10 mouse cellular contexts compared by ENCODE assay signal in genomic region chr4:136242065-136242703, GRCm38 (mm10). TPM values are rescaled to one million over a fixed set of nuclear protein-coding genes. Genes with fewer than 3 reads are reported as not detected.
DNase-seq lines count a peak whose midpoint lies in the region; ATAC-seq and TF ChIP-seq lines count a peak whose summit lies in the region.
"Had no signal": no experiment of that assay in that cellular context is flagged by ENCODE, and none has a peak within 500 bp of the region (broad histone marks: within the 10 kb centered on the region; RNA-seq: fewer than 3 reads in every experiment).

No protein-coding gene starts in this region.

- no peak for ATAC-seq in forebrain, postnatal 0 days
- no peak for ATAC-seq in midbrain, embryonic 14.5 days (ENCODE audit: low FRiP score, low TSS enrichment)
- no peak for ATAC-seq in midbrain, embryonic 11.5 days (ENCODE audit: low FRiP score)
- no peak for ATAC-seq in inflammation-experienced regulatory T-cells, adult 6 months

- TF ChIP-seq CTCF in forebrain, postnatal 0 days (IDR thresholded peaks at IDR 0.05; ENCODE audit: low read depth): peak; percentile 59
- peak; percentile 34; the same call in 1 of the 2 replicates for TF ChIP-seq CTCF in embryonic fibroblast, embryonic 13.5 days (IDR thresholded peaks at IDR 0.05; ENCODE audit: borderline replicate concordance, insufficient read depth, low read length)

- no peaks in the 10 kb centered on the region for H3K4me1 ChIP-seq in forebrain, postnatal 0 days (ENCODE audit: insufficient read depth)
- H3K4me1 ChIP-seq in forebrain, embryonic 10.5 days: peaks cover 47% of the 10 kb centered on the region
- H3K4me1 ChIP-seq in midbrain, embryonic 14.5 days (ENCODE audit: control insufficient read depth, insufficient read depth, low read length): no peaks in the 10 kb centered on the region
- H3K4me1 ChIP-seq in midbrain, embryonic 11.5 days (ENCODE audit: control insufficient read depth, insufficient read depth, low read length): peaks cover 20% of the 10 kb centered on the region
- H3K4me1 ChIP-seq in embryonic fibroblast, embryonic 13.5 days (ENCODE audit: control insufficient read depth, insufficient read depth, low read length): no peaks in the 10 kb centered on the region

- DNase-seq in forebrain, postnatal 0 days: no peak
- no peak for DNase-seq in forebrain, embryonic 10.5 days (ENCODE audit: extremely low spot score, low spot score)
- DNase-seq in midbrain, embryonic 14.5 days: peak; percentile 46
- DNase-seq in midbrain, embryonic 11.5 days (ENCODE audit: low spot score, missing footprints): no peak
- DNase-seq in thymus, postnatal 25 days: peak; percentile 15
- no peak for DNase-seq in left cerebral cortex, postnatal 25 days (ENCODE audit: low spot score in 2 of 2)

- peaks cover 16% of the 10 kb centered on the region for H3K27me3 ChIP-seq in forebrain, postnatal 0 days (ENCODE audit: insufficient read depth, low read length)
- peaks cover 97% of the 10 kb centered on the region for H3K27me3 ChIP-seq in forebrain, embryonic 10.5 days (ENCODE audit: poor library complexity, severe bottlenecking)
- H3K27me3 ChIP-seq in midbrain, embryonic 14.5 days (ENCODE audit: control insufficient read depth, insufficient read depth, low read length): peaks cover 34% of the 10 kb centered on the region
- peaks cover 34% of the 10 kb centered on the region for H3K27me3 ChIP-seq in midbrain, embryonic 11.5 days (ENCODE audit: control insufficient read depth, insufficient read depth, low read length)

- H3K9me3 ChIP-seq in forebrain, postnatal 0 days (ENCODE audit: low read length): no peaks in the 10 kb centered on the region
- H3K9me3 ChIP-seq in forebrain, embryonic 10.5 days: no peaks in the 10 kb centered on the region
- no peaks in the 10 kb centered on the region for H3K9me3 ChIP-seq in midbrain, embryonic 14.5 days (ENCODE audit: control insufficient read depth, low read length)
- H3K9me3 ChIP-seq in midbrain, embryonic 11.5 days (ENCODE audit: control insufficient read depth, low read length): no peaks in the 10 kb centered on the region
- H3K9me3 ChIP-seq: heart, embryonic 15.5 days; midbrain, embryonic 12.5 days had no signal

- no peak overlapping the region for H3K9ac ChIP-seq in forebrain, postnatal 0 days
- H3K9ac ChIP-seq in midbrain, embryonic 14.5 days (replicated peaks; ENCODE audit: low read length): no peak overlapping the region
- no peak overlapping the region for H3K9ac ChIP-seq in midbrain, embryonic 11.5 days (ENCODE audit: low read length)
- H3K9ac ChIP-seq: heart, embryonic 15.5 days; midbrain, embryonic 12.5 days had no signal

- TF ChIP-seq POLR2A in embryonic fibroblast, embryonic 13.5 days (IDR thresholded peaks at IDR 0.05; ENCODE audit: low read depth, low read length): no peak

- intact Hi-C loops in left cerebral cortex, postnatal 25 days (cut with DNase I): no loop called here

- no peaks in the 10 kb centered on the region for H3K36me3 ChIP-seq in forebrain, postnatal 0 days (ENCODE audit: insufficient read depth)
- H3K36me3 ChIP-seq in forebrain, embryonic 10.5 days (replicated peaks): peaks cover 9% of the 10 kb centered on the region
- no peaks in the 10 kb centered on the region for H3K36me3 ChIP-seq in midbrain, embryonic 14.5 days (ENCODE audit: control insufficient read depth, insufficient read depth, low read length)
- no peaks in the 10 kb centered on the region for H3K36me3 ChIP-seq in midbrain, embryonic 11.5 days (ENCODE audit: control insufficient read depth, insufficient read depth, low read length)
- H3K36me3 ChIP-seq: heart, embryonic 15.5 days; midbrain, embryonic 12.5 days had no signal

- H3K4me3 ChIP-seq in forebrain, postnatal 0 days (ENCODE audit: low read depth, low read length): no peak overlapping the region
- H3K4me3 ChIP-seq in forebrain, embryonic 10.5 days: no peak overlapping the region
- H3K4me3 ChIP-seq in midbrain, embryonic 14.5 days (replicated peaks; ENCODE audit: low read depth, low read length): no peak overlapping the region
- H3K4me3 ChIP-seq in midbrain, embryonic 11.5 days (ENCODE audit: low read depth, low read length): no peak overlapping the region
- no peak overlapping the region for H3K4me3 ChIP-seq in embryonic fibroblast, embryonic 13.5 days (ENCODE audit: insufficient read depth, low read length)
- H3K4me3 ChIP-seq: heart, embryonic 15.5 days; midbrain, embryonic 12.5 days had no signal

- no peak overlapping the region for H3K4me2 ChIP-seq in forebrain, postnatal 0 days (ENCODE audit: low read depth)
- H3K4me2 ChIP-seq in midbrain, embryonic 14.5 days (ENCODE audit: low read length): no peak overlapping the region
- H3K4me2 ChIP-seq in midbrain, embryonic 11.5 days: no peak overlapping the region
- H3K4me2 ChIP-seq: heart, embryonic 15.5 days; midbrain, embryonic 12.5 days had no signal

- H3K27ac ChIP-seq in forebrain, postnatal 0 days (ENCODE audit: low read depth, low read length): no peak overlapping the region
- H3K27ac ChIP-seq in forebrain, embryonic 10.5 days: no peak overlapping the region
- no peak overlapping the region for H3K27ac ChIP-seq in midbrain, embryonic 14.5 days (replicated peaks; ENCODE audit: low read depth, low read length)
- H3K27ac ChIP-seq in midbrain, embryonic 11.5 days (ENCODE audit: low read depth, low read length): no peak overlapping the region
- no peak overlapping the region for H3K27ac ChIP-seq in embryonic fibroblast, embryonic 13.5 days (ENCODE audit: insufficient read depth, low read length)
- H3K27ac ChIP-seq: heart, embryonic 15.5 days; midbrain, embryonic 12.5 days had no signal

- 49% methylated on average over 8 of the region's 8 CpGs for WGBS in forebrain, postnatal 0 days
- WGBS in forebrain, embryonic 10.5 days: 47% methylated on average over 8 of the region's 8 CpGs
- 47% methylated on average over 8 of the region's 8 CpGs for WGBS in midbrain, embryonic 14.5 days
- WGBS in midbrain, embryonic 11.5 days: 46% methylated on average over 8 of the region's 8 CpGs

RNA-seq across cellular contexts. Expression of gene Tcea3, which starts 5.3 kb away (rescaled TPM):
- total RNA-seq in forebrain, postnatal 0 days (2014; rRNA removed): 0.31 and 0.48 TPM in 2 replicates
- 1.6 and 1.9 TPM in 2 replicates for polyA plus RNA-seq in forebrain, postnatal 0 days (2015; fragmentation: Nextera tagmentation; extraction: Ambion mirVana)
- polyA plus RNA-seq in forebrain, embryonic 10.5 days (2016; fragmentation: Nextera tagmentation; extraction: Ambion mirVana): 0.49 and 0.77 TPM in 2 replicates
- polyA plus RNA-seq in midbrain, embryonic 14.5 days (2014; fragmentation: Nextera tagmentation; extraction: Ambion mirVana): 0.18 and 1.2 TPM in 2 replicates
- 1.5 and 1.7 TPM in 2 replicates for polyA plus RNA-seq in midbrain, embryonic 11.5 days (2014; fragmentation: Nextera tagmentation; extraction: Ambion mirVana)
- polyA plus RNA-seq in embryonic fibroblast, embryonic 13.5 days (2011; ENCODE audit: insufficient read length, low read depth, missing spikeins): 13.1 and 15.6 TPM in 2 replicates
- under 1 TPM in 2 of 3 experiments, not detected in 1; 0.29 to 0.65 TPM for polyA plus RNA-seq in inflammation-experienced regulatory T-cells, adult 6 months (2017; shearing (Covaris generic))
- total RNA-seq in left cerebral cortex, postnatal 25 days (2021): under 1 TPM; 0.57 to 0.76 TPM

RNA-seq across cellular contexts. Expression of gene Asap3, which starts 36.0 kb away (rescaled TPM):
- 3.5 and 3.8 TPM in 2 replicates for total RNA-seq in forebrain, postnatal 0 days (2014; rRNA removed)
- 2.0 and 2.5 TPM in 2 replicates for polyA plus RNA-seq in forebrain, postnatal 0 days (2015; fragmentation: Nextera tagmentation; extraction: Ambion mirVana)
- 4.7 and 5.2 TPM in 2 replicates for polyA plus RNA-seq in forebrain, embryonic 10.5 days (2016; fragmentation: Nextera tagmentation; extraction: Ambion mirVana)
- polyA plus RNA-seq in midbrain, embryonic 14.5 days (2014; fragmentation: Nextera tagmentation; extraction: Ambion mirVana): 1.8 and 3.4 TPM in 2 replicates
- polyA plus RNA-seq in midbrain, embryonic 11.5 days (2014; fragmentation: Nextera tagmentation; extraction: Ambion mirVana): 2.8 and 3.2 TPM in 2 replicates
- polyA plus RNA-seq in embryonic fibroblast, embryonic 13.5 days (2011; ENCODE audit: insufficient read length, low read depth, missing spikeins): 7.0 and 8.5 TPM in 2 replicates
- polyA plus RNA-seq in inflammation-experienced regulatory T-cells, adult 6 months (2017; shearing (Covaris generic)): under 1 TPM in 1 of 3 experiments, not detected in 2; 0.16 TPM
- total RNA-seq in left cerebral cortex, postnatal 25 days (2021): 1 to 10 TPM; 3.1 to 3.2 TPM

RNA-seq across cellular contexts. Expression of gene Zfp46, which starts 42.3 kb away (rescaled TPM):
- 72.6 and 73.1 TPM in 2 replicates for total RNA-seq in forebrain, postnatal 0 days (2014; rRNA removed)
- polyA plus RNA-seq in forebrain, postnatal 0 days (2015; fragmentation: Nextera tagmentation; extraction: Ambion mirVana): 23.6 and 31.0 TPM in 2 replicates
- 21.1 and 21.8 TPM in 2 replicates for polyA plus RNA-seq in forebrain, embryonic 10.5 days (2016; fragmentation: Nextera tagmentation; extraction: Ambion mirVana)
- 31.1 and 47.7 TPM in 2 replicates for polyA plus RNA-seq in midbrain, embryonic 14.5 days (2014; fragmentation: Nextera tagmentation; extraction: Ambion mirVana)
- polyA plus RNA-seq in midbrain, embryonic 11.5 days (2014; fragmentation: Nextera tagmentation; extraction: Ambion mirVana): 29.7 and 31.4 TPM in 2 replicates
- polyA plus RNA-seq in embryonic fibroblast, embryonic 13.5 days (2011; ENCODE audit: insufficient read length, low read depth, missing spikeins): 22.4 and 23.2 TPM in 2 replicates
- 10 to 100 TPM in 1 of 3 experiments, 1 to 10 TPM in 2; 6.2 to 10.4 (median 8.1) TPM for polyA plus RNA-seq in inflammation-experienced regulatory T-cells, adult 6 months (2017; shearing (Covaris generic))
- 10 to 100 TPM; 54.6 to 64.2 TPM for total RNA-seq in left cerebral cortex, postnatal 25 days (2021)

Comparison
In these comparisons a context has a peak if more than half of its experiments do, and no peak if none do; other contexts are left out.
1. DNase-seq: peak in midbrain, embryonic 14.5 days (single experiment) and thymus, postnatal 25 days (single experiment); none in forebrain, postnatal 0 days (single experiment), forebrain, embryonic 10.5 days (single experiment), midbrain, embryonic 11.5 days (single experiment) and left cerebral cortex, postnatal 25 days (0 of 2).